Mouse (Mus musculus) megakaryocyte-erythroid progenitor cell, adult 5 weeks (primary cell): ENCODE data around the gene Kansl1. TPM values are rescaled to one million over a fixed set of nuclear protein-coding genes. Genes with fewer than 3 reads are reported as not detected.

Source experiments
- polyA plus RNA-seq: library from polyadenylated mRNA; stranded (reverse); fragments of >175 nt; gene quantifications from 2 replicates; pipeline ENCODE4 v1.2.3, GENCODE M21; 2012

The Kansl1 gene
- polyA plus RNA-seq, result 182 and 186 TPM in 2 replicates

GRCm38 (mm10) chr11:104468751-104469268 is at the start of gene Kansl1:
Gene Kansl1 (minus strand): TSS chr11:104468861.

Other genes with a start within 250 kb of the Kansl1 start
- gene Mapt, start 237.5 kb downstream of the Kansl1 start, polyA plus RNA-seq, result 0.19 and 0.36 TPM in 2 replicates
- 3.6 and 3.8 TPM in 2 replicates for gene Cdc27, start 81.8 kb upstream of the Kansl1 start, polyA plus RNA-seq
- 2.5 and 3.9 TPM in 2 replicates for gene Myl4, start 81.8 kb upstream of the Kansl1 start, polyA plus RNA-seq
- 3.3 and 4.5 TPM in 2 replicates for gene Itgb3, start 139.1 kb upstream of the Kansl1 start, polyA plus RNA-seq
- not detected in 2 replicates for gene Gm11639, start 216.8 kb upstream of the Kansl1 start, polyA plus RNA-seq